Mouse (Mus musculus): ENCODE data around the gene Mroh7. TPM values are rescaled to one million over a fixed set of nuclear protein-coding genes. Genes with fewer than 3 reads are reported as not detected.
"Not testable (repeated sequence)": the region's sequence is repeated elsewhere in the genome, so short reads cannot be mapped to it uniquely, and the experiment has no call there.

Gene Mroh7
- polyA plus RNA-seq, 1 experiment from 2014 or later: 0.14 TPM

DNA sequence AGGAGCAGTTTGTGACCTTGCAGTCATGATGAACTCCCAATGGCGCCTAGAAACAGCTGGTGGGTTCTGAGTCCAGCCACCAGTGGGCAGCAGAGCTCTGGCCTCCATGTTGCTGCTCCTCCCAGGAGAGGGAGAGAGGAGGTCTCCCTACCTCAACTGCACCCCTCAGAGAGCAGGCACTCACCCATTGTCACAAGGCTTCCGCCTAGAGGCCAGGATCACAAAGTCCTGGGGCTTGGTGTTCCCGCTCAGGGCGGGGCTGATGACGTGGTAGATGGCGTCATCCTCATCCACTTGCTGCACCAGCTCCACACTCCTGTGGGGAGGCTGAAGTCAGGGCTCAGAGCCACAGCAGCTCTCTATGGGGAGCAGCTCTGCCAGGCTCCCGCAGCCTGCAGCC is 19.0 kb upstream of the Mroh7 start:
- no peak overlapping the region for H3K27ac ChIP-seq (ENCODE audit: low read length)
- H3K9me3 ChIP-seq (replicated peaks; ENCODE audit: control insufficient read depth, low read length): no peaks in the 10 kb centered on the region
- no peaks in the 10 kb centered on the region for H3K27me3 ChIP-seq (ENCODE audit: control insufficient read depth, insufficient read depth, low read length)
- peak overlapping the region; percentile 18; the same call in 1 of the 2 replicates for H3K4me3 ChIP-seq (replicated peaks; ENCODE audit: low read length)
- H3K4me1 ChIP-seq (ENCODE audit: control insufficient read depth, insufficient read depth, low read length): peaks cover 5% of the 10 kb centered on the region; the same call in 1 of the 2 replicates
- peak; percentile 76 for ATAC-seq (ENCODE audit: insufficient read depth, low FRiP score)
- H3K36me3 ChIP-seq (ENCODE audit: control insufficient read depth, insufficient read depth, low read length): 0 out of 2 replicates have a peak, but pooled peaks cover 3% of the 10 kb centered on the region
- H3K9ac ChIP-seq (ENCODE audit: low read length): peak overlapping the region; percentile 33; the same call in 1 of the 2 replicates
- H3K4me2 ChIP-seq (ENCODE audit: low read depth, low read length): peak overlapping the region; percentile 37
- 9% methylated on average over 7 of the region's 7 CpGs for WGBS

GRCm38 (mm10) chr4:106747001-106747580 is 16.4 kb upstream of the Mroh7 start:
- Histone ChIP-seq H3K27ac (ENCODE audit: low read length) (no peak overlapping the region), H3K9me3 (replicated peaks; ENCODE audit: control insufficient read depth, low read length) (no peaks in the 10 kb centered on the region), H3K4me1 (ENCODE audit: control insufficient read depth, insufficient read depth, low read length) (peaks cover 5% of the 10 kb centered on the region; the same call in 1 of the 2 replicates), H3K4me2 (ENCODE audit: low read depth, low read length) (no peak overlapping the region), H3K9ac (ENCODE audit: low read length) (no peak overlapping the region), H3K27me3 (ENCODE audit: control insufficient read depth, insufficient read depth, low read length) (no peaks in the 10 kb centered on the region), H3K36me3 (ENCODE audit: control insufficient read depth, insufficient read depth, low read length) (0 out of 2 replicates have a peak, but pooled peaks cover 3% of the 10 kb centered on the region), H3K4me3 (replicated peaks; ENCODE audit: low read length) (no peak overlapping the region)
- no peak for ATAC-seq (ENCODE audit: insufficient read depth, low FRiP score)
- WGBS: 92% methylated on average over 1 of the region's 1 CpGs

DNA sequence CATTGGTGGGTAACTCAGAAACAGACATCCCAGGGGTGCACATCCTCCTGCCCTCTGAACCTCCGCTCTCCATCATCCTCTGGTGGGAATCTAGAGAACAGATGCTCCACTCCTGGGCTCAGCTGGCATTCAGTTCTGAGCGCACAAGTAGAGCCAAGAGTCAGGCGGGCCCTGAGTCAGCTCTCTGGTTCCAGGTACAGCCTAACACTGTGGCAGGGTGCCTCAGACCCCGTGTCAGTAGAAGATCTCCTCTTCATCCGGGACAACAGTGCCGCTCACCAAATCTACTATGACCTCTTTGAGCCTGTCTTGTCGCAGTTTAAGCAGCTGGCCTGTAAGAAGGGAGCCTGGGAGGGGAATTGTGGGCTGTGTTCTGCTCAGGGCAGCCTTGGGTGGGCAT is 15.1 kb upstream of the Mroh7 start:
- no peaks in the 10 kb centered on the region for H3K27me3 ChIP-seq (ENCODE audit: control insufficient read depth, insufficient read depth, low read length)
- 77% methylated on average over 7 of the region's 7 CpGs for WGBS
- H3K9me3 ChIP-seq (replicated peaks; ENCODE audit: control insufficient read depth, low read length): no peaks in the 10 kb centered on the region
- peaks cover 5% of the 10 kb centered on the region; the same call in 1 of the 2 replicates for H3K4me1 ChIP-seq (ENCODE audit: control insufficient read depth, insufficient read depth, low read length)
- no peak overlapping the region for H3K27ac ChIP-seq (ENCODE audit: low read length)
- H3K9ac ChIP-seq (ENCODE audit: low read length): no peak overlapping the region
- H3K4me3 ChIP-seq (replicated peaks; ENCODE audit: low read length): no peak overlapping the region
- H3K4me2 ChIP-seq (ENCODE audit: low read depth, low read length): no peak overlapping the region
- no peak for ATAC-seq (ENCODE audit: insufficient read depth, low FRiP score)
- 0 out of 2 replicates have a peak, but pooled peaks cover 3% of the 10 kb centered on the region for H3K36me3 ChIP-seq (ENCODE audit: control insufficient read depth, insufficient read depth, low read length)

GRCm38 (mm10) chr4:106737904-106738303 is 7.2 kb upstream of the Mroh7 start:
- no peak overlapping the region for H3K4me3 ChIP-seq (replicated peaks; ENCODE audit: low read length)
- no peak overlapping the region for H3K9ac ChIP-seq (ENCODE audit: low read length)
- no peaks in the 10 kb centered on the region for H3K4me1 ChIP-seq (ENCODE audit: control insufficient read depth, insufficient read depth, low read length)
- H3K4me2 ChIP-seq (ENCODE audit: low read depth, low read length): no peak overlapping the region
- WGBS: 58% methylated on average over 3 of the region's 3 CpGs
- no peak overlapping the region for H3K27ac ChIP-seq (ENCODE audit: low read length)
- H3K9me3 ChIP-seq (replicated peaks; ENCODE audit: control insufficient read depth, low read length): no peaks in the 10 kb centered on the region
- no peaks in the 10 kb centered on the region for H3K27me3 ChIP-seq (ENCODE audit: control insufficient read depth, insufficient read depth, low read length)
- ATAC-seq (ENCODE audit: insufficient read depth, low FRiP score): no peak
- no peaks in the 10 kb centered on the region for H3K36me3 ChIP-seq (ENCODE audit: control insufficient read depth, insufficient read depth, low read length)

DNA sequence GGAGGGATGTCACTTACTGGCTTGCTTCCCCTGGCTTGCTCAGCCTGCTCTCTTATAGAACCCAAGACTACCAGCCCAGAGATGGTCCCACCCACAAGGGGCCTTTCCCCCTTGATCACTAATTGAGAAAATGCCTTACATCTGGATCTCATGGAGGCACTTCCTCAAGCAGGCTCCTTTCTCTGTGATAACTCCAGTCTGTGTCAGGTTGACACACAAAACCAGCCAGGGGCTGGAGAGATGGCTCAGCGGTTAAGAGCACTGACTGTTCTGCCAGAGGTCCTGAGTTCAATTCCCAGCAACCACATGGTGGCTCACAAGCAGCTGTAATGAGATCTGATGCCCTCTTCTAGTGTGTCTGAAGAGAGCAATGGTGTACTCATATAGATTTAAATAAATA is 6.2 kb upstream of the Mroh7 start:
- H3K4me1 ChIP-seq (ENCODE audit: control insufficient read depth, insufficient read depth, low read length); H3K4me2 ChIP-seq (ENCODE audit: low read depth, low read length); H3K4me3 ChIP-seq (replicated peaks; ENCODE audit: low read length); ATAC-seq (ENCODE audit: insufficient read depth, low FRiP score); H3K27ac ChIP-seq (ENCODE audit: low read length); H3K36me3 ChIP-seq (ENCODE audit: control insufficient read depth, insufficient read depth, low read length); H3K9me3 ChIP-seq (replicated peaks; ENCODE audit: control insufficient read depth, low read length); H3K27me3 ChIP-seq (ENCODE audit: control insufficient read depth, insufficient read depth, low read length); H3K9ac ChIP-seq (ENCODE audit: low read length): not testable (repeated sequence)
- WGBS: 77% methylated on average over 1 of the region's 1 CpGs

- no peaks in the 10 kb centered on the region for H3K9me3 ChIP-seq (replicated peaks; ENCODE audit: control insufficient read depth, low read length)
- H3K27ac ChIP-seq (ENCODE audit: low read length): no peak within 1 kb of the TSS
- no peaks in the 10 kb centered on the region for H3K27me3 ChIP-seq (ENCODE audit: control insufficient read depth, insufficient read depth, low read length)
- no peak within 1 kb of the TSS for H3K4me2 ChIP-seq (ENCODE audit: low read depth, low read length)
- 33% methylated on average over 4 of the region's 4 CpGs for WGBS
- H3K4me1 ChIP-seq (ENCODE audit: control insufficient read depth, insufficient read depth, low read length): no peaks in the 10 kb centered on the region
- H3K9ac ChIP-seq (ENCODE audit: low read length): no peak within 1 kb of the TSS
- ATAC-seq (ENCODE audit: insufficient read depth, low FRiP score): peak; percentile 54; the same call in 1 of the 2 replicates
- no peak within 1 kb of the TSS for H3K4me3 ChIP-seq (replicated peaks; ENCODE audit: low read length)
- H3K36me3 ChIP-seq (ENCODE audit: control insufficient read depth, insufficient read depth, low read length): no peaks in the 10 kb centered on the region
These were observed 2.9 kb upstream of the Mroh7 start, which contains the start of gene Fam151a for GRCm38 (mm10) chr4:106733636-106734035. Fam151a (plus strand) TSS chr4:106733889.

DNA sequence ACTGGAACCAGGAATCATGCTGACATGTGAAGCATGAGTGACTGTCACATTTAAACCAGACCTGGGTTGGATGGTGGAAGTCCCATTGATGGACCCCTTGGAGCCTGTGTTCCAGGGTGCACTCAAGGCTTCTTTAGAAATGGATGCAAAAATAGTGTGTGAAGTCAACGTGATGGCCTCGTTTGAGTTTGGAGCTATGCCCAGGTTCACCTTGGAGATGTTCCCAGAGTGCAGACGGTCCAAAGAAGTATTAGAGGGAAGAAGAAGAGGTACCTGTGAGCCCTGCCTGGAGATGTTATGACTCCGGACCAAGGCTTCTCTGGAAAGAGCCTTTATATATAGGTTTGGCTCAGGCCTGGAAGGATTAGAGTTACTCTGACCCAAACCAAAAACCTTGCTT is 10.1 kb downstream of the Mroh7 start:
- H3K4me2 ChIP-seq (ENCODE audit: low read depth, low read length): no peak overlapping the region
- 72% methylated on average over 4 of the region's 4 CpGs for WGBS
- no peak overlapping the region for H3K9ac ChIP-seq (ENCODE audit: low read length)
- H3K9me3 ChIP-seq (replicated peaks; ENCODE audit: control insufficient read depth, low read length): no peaks in the 10 kb centered on the region
- no peak overlapping the region for H3K27ac ChIP-seq (ENCODE audit: low read length)
- no peaks in the 10 kb centered on the region for H3K4me1 ChIP-seq (ENCODE audit: control insufficient read depth, insufficient read depth, low read length)
- no peak for ATAC-seq (ENCODE audit: insufficient read depth, low FRiP score)
- no peaks in the 10 kb centered on the region for H3K27me3 ChIP-seq (ENCODE audit: control insufficient read depth, insufficient read depth, low read length)
- no peaks in the 10 kb centered on the region for H3K36me3 ChIP-seq (ENCODE audit: control insufficient read depth, insufficient read depth, low read length)
- no peak overlapping the region for H3K4me3 ChIP-seq (replicated peaks; ENCODE audit: low read length)

DNA sequence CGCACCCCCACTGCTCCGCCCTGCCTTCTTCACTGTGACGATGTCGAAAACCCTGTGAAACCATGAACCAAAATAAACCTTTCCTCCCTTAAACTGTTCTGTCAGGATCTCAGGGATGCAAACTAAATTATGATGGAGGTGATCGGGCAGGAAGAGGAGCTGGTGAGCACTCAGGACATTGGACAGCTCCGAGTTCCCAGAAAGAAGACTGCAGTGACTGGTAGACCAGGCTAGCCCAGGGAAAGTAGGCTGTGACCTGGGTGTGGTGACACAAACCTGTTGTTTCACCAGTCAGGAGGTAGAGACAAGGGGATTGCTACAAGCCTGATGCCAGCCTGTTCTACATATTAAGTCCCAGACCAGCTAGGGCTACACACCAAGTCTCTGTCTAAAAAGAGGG is 17.1 kb downstream of the Mroh7 start:
- ATAC-seq (ENCODE audit: insufficient read depth, low FRiP score): no peak
- 84% methylated on average over 6 of the region's 6 CpGs for WGBS
- no peak overlapping the region for H3K4me3 ChIP-seq (replicated peaks; ENCODE audit: low read length)

DNA sequence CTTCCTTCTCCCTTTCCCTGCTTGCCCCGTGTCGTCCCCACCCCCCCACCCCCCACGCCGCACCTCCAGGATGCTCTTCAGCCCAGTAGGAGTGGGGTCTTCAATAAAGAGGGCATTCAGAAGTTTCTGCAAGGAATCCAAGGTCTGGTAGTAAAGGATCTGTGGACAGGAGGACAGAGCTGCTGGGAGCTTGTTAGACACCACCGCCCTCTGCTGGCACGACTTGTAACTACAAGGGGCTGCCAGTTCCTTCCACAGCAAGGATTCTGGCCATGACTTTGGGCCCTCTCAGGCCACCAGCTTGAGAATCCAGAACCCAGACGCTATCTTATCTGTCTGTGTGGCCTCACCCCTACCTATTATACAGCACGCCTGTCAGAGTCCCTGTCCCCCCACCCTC is 22.3 kb downstream of the Mroh7 start:
- Histone ChIP-seq H3K4me3 (replicated peaks; ENCODE audit: low read length) (no peak overlapping the region), H3K4me2 (ENCODE audit: low read depth, low read length) (peak overlapping the region; percentile 41; the same call in 1 of the 2 replicates), H3K27me3 (ENCODE audit: control insufficient read depth, insufficient read depth, low read length) (no peaks in the 10 kb centered on the region), H3K36me3 (ENCODE audit: control insufficient read depth, insufficient read depth, low read length) (no peaks in the 10 kb centered on the region), H3K9me3 (replicated peaks; ENCODE audit: control insufficient read depth, low read length) (no peaks in the 10 kb centered on the region), H3K27ac (ENCODE audit: low read length) (no peak overlapping the region), H3K9ac (ENCODE audit: low read length) (0 out of 2 replicates have a peak overlapping the region, but pooled peaks have one; percentile 36), H3K4me1 (ENCODE audit: control insufficient read depth, insufficient read depth, low read length) (peaks cover 8% of the 10 kb centered on the region; the same call in 1 of the 2 replicates)
- 4% methylated on average over 8 of the region's 8 CpGs for WGBS
- no peak; the same call in 1 of the 2 replicates for ATAC-seq (ENCODE audit: insufficient read depth, low FRiP score)

More for the DNA sequence above, 17.1 kb downstream of the Mroh7 start:
- no peaks in the 10 kb centered on the region for H3K36me3 ChIP-seq (ENCODE audit: control insufficient read depth, insufficient read depth, low read length)
- H3K27ac ChIP-seq (ENCODE audit: low read length): no peak overlapping the region
- no peaks in the 10 kb centered on the region for H3K27me3 ChIP-seq (ENCODE audit: control insufficient read depth, insufficient read depth, low read length)
- H3K9me3 ChIP-seq (replicated peaks; ENCODE audit: control insufficient read depth, low read length): no peaks in the 10 kb centered on the region
- no peaks in the 10 kb centered on the region for H3K4me1 ChIP-seq (ENCODE audit: control insufficient read depth, insufficient read depth, low read length)
- no peak overlapping the region for H3K4me2 ChIP-seq (ENCODE audit: low read depth, low read length)
- H3K9ac ChIP-seq (ENCODE audit: low read length): no peak overlapping the region

Measured in stomach, embryonic 16.5 days (tissue).